Mouse (Mus musculus): ENCODE measurements around the gene Ccdc71.

DNA sequence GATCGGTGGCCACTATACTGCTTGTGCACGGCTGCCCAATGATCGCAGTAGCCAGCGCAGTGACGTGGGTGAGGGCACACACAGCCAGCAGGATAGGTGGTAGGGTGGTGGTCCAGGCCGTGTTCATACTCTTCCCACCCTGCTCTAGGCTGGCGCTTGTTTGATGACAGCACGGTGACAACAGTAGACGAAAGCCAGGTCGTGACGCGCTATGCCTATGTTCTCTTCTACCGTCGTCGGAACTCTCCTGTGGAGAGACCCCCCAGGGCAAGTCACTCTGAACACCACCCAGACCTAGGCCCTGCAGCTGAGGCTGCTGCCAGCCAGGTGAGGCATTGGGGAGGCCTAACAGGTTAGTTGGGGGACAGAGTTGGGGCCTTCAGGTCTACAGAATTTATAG, 39.6 kb downstream of the Ccdc71 start:
- TF ChIP-seq CTCF (conservative IDR thresholded peaks at IDR 0.05; ENCODE audit: low read length) (no peak), POU5F1 (IDR thresholded peaks at IDR 0.05; ENCODE audit: borderline replicate concordance, low read length) (no peak), NANOG (IDR thresholded peaks at IDR 0.05; ENCODE audit: borderline replicate concordance, low read length) (no peak)

All from E14TG2a.4 (cell line).